Mouse (Mus musculus): ENCODE data around the gene Clip2. TPM values are rescaled to one million over a fixed set of nuclear protein-coding genes. Genes with fewer than 3 reads are reported as not detected.

Gene Clip2
- polyA plus RNA-seq, 1 experiment from 2014 or later: 6.8 TPM

- no peak for ATAC-seq (replicated peaks; ENCODE audit: low FRiP score)
- WGBS: 84% methylated on average over 5 of the region's 5 CpGs
Observed at GRCm38 (mm10) chr5:134507859-134508399, 44.3 kb downstream of the Clip2 start.

GRCm38 (mm10) chr5:134507307-134507706 lies 44.9 kb downstream of the Clip2 start:
- 24% methylated on average over 10 of the region's 10 CpGs for WGBS
- Histone ChIP-seq H3K4me1 (replicated peaks; ENCODE audit: control insufficient read depth, insufficient read depth, low read length) (no peaks in the 10 kb centered on the region; the same call in 1 of the 2 replicates), H3K27ac (ENCODE audit: low read depth, low read length) (no peak overlapping the region), H3K27me3 (ENCODE audit: control insufficient read depth, insufficient read depth, low read length) (no peaks in the 10 kb centered on the region), H3K9ac (ENCODE audit: low read length) (no peak overlapping the region), H3K9me3 (ENCODE audit: control insufficient read depth, low read length) (no peaks in the 10 kb centered on the region), H3K36me3 (ENCODE audit: control insufficient read depth, insufficient read depth, low read length) (no peaks in the 10 kb centered on the region; the same call in 1 of the 2 replicates), H3K4me3 (ENCODE audit: low read depth, low read length) (no peak overlapping the region), H3K4me2 (ENCODE audit: low read depth, low read length, severe bottlenecking) (no peak overlapping the region)
- DNase-seq (ENCODE audit: low spot score) (peak; percentile 83), ATAC-seq (replicated peaks; ENCODE audit: low FRiP score) (no peak)

More at GRCm38 (mm10) chr5:134507859-134508399, 44.3 kb downstream of the Clip2 start:
- Histone ChIP-seq H3K4me2 (ENCODE audit: low read depth, low read length, severe bottlenecking) (no peak overlapping the region), H3K27ac (ENCODE audit: low read depth, low read length) (no peak overlapping the region), H3K4me3 (ENCODE audit: low read depth, low read length) (no peak overlapping the region), H3K36me3 (ENCODE audit: control insufficient read depth, insufficient read depth, low read length) (peaks cover 2% of the 10 kb centered on the region; the same call in 1 of the 2 replicates), H3K9me3 (ENCODE audit: control insufficient read depth, low read length) (no peaks in the 10 kb centered on the region), H3K9ac (ENCODE audit: low read length) (no peak overlapping the region), H3K4me1 (replicated peaks; ENCODE audit: control insufficient read depth, insufficient read depth, low read length) (no peaks in the 10 kb centered on the region; the same call in 1 of the 2 replicates), H3K27me3 (ENCODE audit: control insufficient read depth, insufficient read depth, low read length) (no peaks in the 10 kb centered on the region)
- no peak for DNase-seq (ENCODE audit: low spot score)

- no peak overlapping the region for H3K4me2 ChIP-seq (ENCODE audit: low read depth, low read length, severe bottlenecking)
- no peak overlapping the region for H3K9ac ChIP-seq (ENCODE audit: low read length)
- no peak for ATAC-seq (replicated peaks; ENCODE audit: low FRiP score)
- H3K27ac ChIP-seq (ENCODE audit: low read depth, low read length): no peak overlapping the region
- DNase-seq (ENCODE audit: low spot score): no peak
- H3K4me3 ChIP-seq (ENCODE audit: low read depth, low read length): no peak overlapping the region
- peaks cover 3% of the 10 kb centered on the region; the same call in 1 of the 2 replicates for H3K36me3 ChIP-seq (ENCODE audit: control insufficient read depth, insufficient read depth, low read length)
- no peaks in the 10 kb centered on the region for H3K27me3 ChIP-seq (ENCODE audit: control insufficient read depth, insufficient read depth, low read length)
- H3K4me1 ChIP-seq (replicated peaks; ENCODE audit: control insufficient read depth, insufficient read depth, low read length): no peaks in the 10 kb centered on the region; the same call in 1 of the 2 replicates
- no peaks in the 10 kb centered on the region for H3K9me3 ChIP-seq (ENCODE audit: control insufficient read depth, low read length)
- 78% methylated on average over 9 of the region's 9 CpGs for WGBS
Observed at GRCm38 (mm10) chr5:134505810-134506292, 46.4 kb downstream of the Clip2 start.

- Histone ChIP-seq H3K36me3 (ENCODE audit: control insufficient read depth, insufficient read depth, low read length) (peaks cover 6% of the 10 kb centered on the region; the same call in 1 of the 2 replicates), H3K4me2 (ENCODE audit: low read depth, low read length, severe bottlenecking) (no peak overlapping the region), H3K27ac (ENCODE audit: low read depth, low read length) (no peak overlapping the region), H3K9me3 (ENCODE audit: control insufficient read depth, low read length) (no peaks in the 10 kb centered on the region), H3K27me3 (ENCODE audit: control insufficient read depth, insufficient read depth, low read length) (no peaks in the 10 kb centered on the region), H3K9ac (ENCODE audit: low read length) (no peak overlapping the region), H3K4me1 (replicated peaks; ENCODE audit: control insufficient read depth, insufficient read depth, low read length) (no peaks in the 10 kb centered on the region; the same call in 1 of the 2 replicates), H3K4me3 (ENCODE audit: low read depth, low read length) (no peak overlapping the region)
- 96% methylated on average over 18 of the region's 18 CpGs for WGBS
- ATAC-seq (replicated peaks; ENCODE audit: low FRiP score) (no peak), DNase-seq (ENCODE audit: low spot score) (no peak)
Observed at GRCm38 (mm10) chr5:134502591-134502990, 49.6 kb downstream of the Clip2 start.

- Histone ChIP-seq H3K27ac (ENCODE audit: low read depth, low read length) (no peak overlapping the region), H3K27me3 (ENCODE audit: control insufficient read depth, insufficient read depth, low read length) (no peaks in the 10 kb centered on the region), H3K9me3 (ENCODE audit: control insufficient read depth, low read length) (no peaks in the 10 kb centered on the region), H3K4me1 (replicated peaks; ENCODE audit: control insufficient read depth, insufficient read depth, low read length) (no peaks in the 10 kb centered on the region), H3K4me3 (ENCODE audit: low read depth, low read length) (no peak overlapping the region), H3K36me3 (ENCODE audit: control insufficient read depth, insufficient read depth, low read length) (peaks cover 6% of the 10 kb centered on the region; the same call in 1 of the 2 replicates), H3K4me2 (ENCODE audit: low read depth, low read length, severe bottlenecking) (no peak overlapping the region), H3K9ac (ENCODE audit: low read length) (no peak overlapping the region)
- DNase-seq (ENCODE audit: low spot score) (no peak), ATAC-seq (replicated peaks; ENCODE audit: low FRiP score) (no peak)
- WGBS: 91% methylated on average over 9 of the region's 9 CpGs
Observed at GRCm38 (mm10) chr5:134501453-134501852, 50.8 kb downstream of the Clip2 start.

- H3K4me2 ChIP-seq (ENCODE audit: low read depth, low read length, severe bottlenecking): no peak overlapping the region
- H3K36me3 ChIP-seq (ENCODE audit: control insufficient read depth, insufficient read depth, low read length): peaks cover 6% of the 10 kb centered on the region; the same call in 1 of the 2 replicates
- no peak overlapping the region for H3K4me3 ChIP-seq (ENCODE audit: low read depth, low read length)
- WGBS: 92% methylated on average over 3 of the region's 3 CpGs
- no peaks in the 10 kb centered on the region for H3K4me1 ChIP-seq (replicated peaks; ENCODE audit: control insufficient read depth, insufficient read depth, low read length)
- H3K27ac ChIP-seq (ENCODE audit: low read depth, low read length): no peak overlapping the region
- no peak overlapping the region for H3K9ac ChIP-seq (ENCODE audit: low read length)
- DNase-seq (ENCODE audit: low spot score) (no peak), ATAC-seq (replicated peaks; ENCODE audit: low FRiP score) (no peak)
- H3K9me3 ChIP-seq (ENCODE audit: control insufficient read depth, low read length): no peaks in the 10 kb centered on the region
- H3K27me3 ChIP-seq (ENCODE audit: control insufficient read depth, insufficient read depth, low read length): no peaks in the 10 kb centered on the region
Observed at GRCm38 (mm10) chr5:134500681-134501080, 51.6 kb downstream of the Clip2 start.

GRCm38 (mm10) chr5:134500062-134500461 lies 52.2 kb downstream of the Clip2 start:
- no peak overlapping the region for H3K9ac ChIP-seq (ENCODE audit: low read length)
- WGBS: 79% methylated on average over 4 of the region's 4 CpGs
- DNase-seq (ENCODE audit: low spot score): peak; percentile 72
- no peak overlapping the region for H3K4me3 ChIP-seq (ENCODE audit: low read depth, low read length)
- H3K27me3 ChIP-seq (ENCODE audit: control insufficient read depth, insufficient read depth, low read length): no peaks in the 10 kb centered on the region
- no peaks in the 10 kb centered on the region for H3K9me3 ChIP-seq (ENCODE audit: control insufficient read depth, low read length)
- H3K36me3 ChIP-seq (ENCODE audit: control insufficient read depth, insufficient read depth, low read length): peaks cover 6% of the 10 kb centered on the region; the same call in 1 of the 2 replicates
- no peaks in the 10 kb centered on the region for H3K4me1 ChIP-seq (replicated peaks; ENCODE audit: control insufficient read depth, insufficient read depth, low read length)
- H3K4me2 ChIP-seq (ENCODE audit: low read depth, low read length, severe bottlenecking): no peak overlapping the region
- no peak overlapping the region for H3K27ac ChIP-seq (ENCODE audit: low read depth, low read length)
- no peak for ATAC-seq (replicated peaks; ENCODE audit: low FRiP score)

GRCm38 (mm10) chr5:134497026-134497425 lies 55.2 kb downstream of the Clip2 start:
- Histone ChIP-seq H3K9ac (ENCODE audit: low read length) (no peak overlapping the region), H3K27me3 (ENCODE audit: control insufficient read depth, insufficient read depth, low read length) (no peaks in the 10 kb centered on the region), H3K4me1 (replicated peaks; ENCODE audit: control insufficient read depth, insufficient read depth, low read length) (no peaks in the 10 kb centered on the region), H3K36me3 (ENCODE audit: control insufficient read depth, insufficient read depth, low read length) (peaks cover 6% of the 10 kb centered on the region; the same call in 1 of the 2 replicates), H3K9me3 (ENCODE audit: control insufficient read depth, low read length) (no peaks in the 10 kb centered on the region), H3K4me2 (ENCODE audit: low read depth, low read length, severe bottlenecking) (no peak overlapping the region), H3K4me3 (ENCODE audit: low read depth, low read length) (no peak overlapping the region), H3K27ac (ENCODE audit: low read depth, low read length) (no peak overlapping the region)
- ATAC-seq (replicated peaks; ENCODE audit: low FRiP score) (no peak), DNase-seq (ENCODE audit: low spot score) (peak; percentile 30)
- 94% methylated on average over 5 of the region's 5 CpGs for WGBS

GRCm38 (mm10) chr5:134495796-134496195 lies 56.4 kb downstream of the Clip2 start:
- DNase-seq (ENCODE audit: low spot score): no peak
- no peak for ATAC-seq (replicated peaks; ENCODE audit: low FRiP score)
- no peak overlapping the region for H3K4me2 ChIP-seq (ENCODE audit: low read depth, low read length, severe bottlenecking)
- H3K27ac ChIP-seq (ENCODE audit: low read depth, low read length): no peak overlapping the region
- H3K27me3 ChIP-seq (ENCODE audit: control insufficient read depth, insufficient read depth, low read length): no peaks in the 10 kb centered on the region
- no peak overlapping the region for H3K9ac ChIP-seq (ENCODE audit: low read length)
- no peak overlapping the region for H3K4me3 ChIP-seq (ENCODE audit: low read depth, low read length)
- peaks cover 5% of the 10 kb centered on the region; the same call in 1 of the 2 replicates for H3K36me3 ChIP-seq (ENCODE audit: control insufficient read depth, insufficient read depth, low read length)
- no peaks in the 10 kb centered on the region for H3K4me1 ChIP-seq (replicated peaks; ENCODE audit: control insufficient read depth, insufficient read depth, low read length)
- WGBS: 79% methylated on average over 4 of the region's 4 CpGs
- H3K9me3 ChIP-seq (ENCODE audit: control insufficient read depth, low read length): no peaks in the 10 kb centered on the region

All from forebrain, embryonic 11.5 days (tissue).